Mouse (Mus musculus) cortical plate, adult 2 months (tissue): ENCODE results near the gene Rnd2.

Experiments used
- CTCF ChIP-seq: fragments of 200-500 bp; IDR thresholded peaks from 2 replicates; pipeline ENCODE4 v1.5.1; 2011; ENCODE audit warnings: mild to moderate bottlenecking, control low read depth, low read length; ENCODE audit not compliant: insufficient read depth; ENCODE audit errors: extremely low read depth
- POLR2A ChIP-seq: fragments of 200-500 bp; IDR thresholded peaks from 2 replicates; pipeline ENCODE4 v1.6.1; 2011; ENCODE audit warnings: mild to moderate bottlenecking, low read length, control low read depth; ENCODE audit not compliant: insufficient read depth; ENCODE audit errors: extremely low read depth

- TF ChIP-seq POLR2A (no peak), CTCF (no peak)
These were observed 33.5 kb upstream of the Rnd2 start for GRCm38 (mm10) chr11:101431327-101431726.
